Mouse (Mus musculus) small intestine, adult 2 months (tissue): ENCODE results near the gene Rassf4. TPM values are rescaled to one million over a fixed set of nuclear protein-coding genes. Genes with fewer than 3 reads are reported as not detected.

Source experiments
- H3K27ac ChIP-seq: fragments of 200-500 bp; 2 replicates; pipeline ENCODE4 v1.5.1; 2012; ENCODE audit warnings: low read depth, low read length, control low read depth, inconsistent platforms; ENCODE audit not compliant: insufficient read depth
- H3K27me3 ChIP-seq: fragments of 200-500 bp; 2 replicates; pipeline ENCODE4 v1.6.1; 2012; ENCODE audit warnings: mild to moderate bottlenecking, moderate library complexity, low read length, inconsistent platforms; ENCODE audit not compliant: control insufficient read depth, insufficient read depth
- H3K36me3 ChIP-seq: fragments of 200-500 bp; 2 replicates; pipeline ENCODE4 v1.6.1; 2012; ENCODE audit warnings: mild to moderate bottlenecking, low read length, control low read depth, inconsistent platforms; ENCODE audit not compliant: control insufficient read depth, insufficient read depth
- H3K4me1 ChIP-seq: fragments of 200-500 bp; 2 replicates; pipeline ENCODE4 v1.6.1; 2012; ENCODE audit warnings: low read length, inconsistent platforms, mixed read lengths; ENCODE audit not compliant: control insufficient read depth, insufficient read depth, insufficient read length
- H3K4me3 ChIP-seq: fragments of 200-500 bp; 2 replicates; pipeline ENCODE4 v1.5.1; 2012; ENCODE audit warnings: low read depth, mild to moderate bottlenecking, control low read depth, inconsistent platforms, low read length, moderate library complexity
- CTCF ChIP-seq: fragments of 200-500 bp; IDR thresholded peaks from 2 replicates; pipeline ENCODE4 v1.5.1; 2012; ENCODE audit warnings: low read depth, mild to moderate bottlenecking, control low read depth, inconsistent platforms, low read length, moderate library complexity, mixed read lengths; ENCODE audit not compliant: insufficient replicate concordance, insufficient read length; ENCODE audit errors: extremely low read depth
- POLR2A ChIP-seq: fragments of 200-500 bp; IDR thresholded peaks from 2 replicates; pipeline ENCODE4 v1.6.1; 2012; ENCODE audit warnings: low read depth, mild to moderate bottlenecking, control low read depth, inconsistent platforms, low read length, moderate library complexity
- WGBS: fragments of 180-500 bp; shearing (Covaris S2); methylation state at CpG from one replicate; pipeline ENCODE4 v1.1.7; 2018; 5-methylcytosine and 5-hydroxymethylcytosine counted together
- polyA plus RNA-seq: library from polyadenylated mRNA; depleted of rRNA; stranded (reverse); fragments of >200 nt; gene quantifications from 2 replicates; pipeline ENCODE4 v1.2.3, GENCODE M21; 2012

The Rassf4 gene
- polyA plus RNA-seq, 1 experiment = 4.4 TPM

DNA sequence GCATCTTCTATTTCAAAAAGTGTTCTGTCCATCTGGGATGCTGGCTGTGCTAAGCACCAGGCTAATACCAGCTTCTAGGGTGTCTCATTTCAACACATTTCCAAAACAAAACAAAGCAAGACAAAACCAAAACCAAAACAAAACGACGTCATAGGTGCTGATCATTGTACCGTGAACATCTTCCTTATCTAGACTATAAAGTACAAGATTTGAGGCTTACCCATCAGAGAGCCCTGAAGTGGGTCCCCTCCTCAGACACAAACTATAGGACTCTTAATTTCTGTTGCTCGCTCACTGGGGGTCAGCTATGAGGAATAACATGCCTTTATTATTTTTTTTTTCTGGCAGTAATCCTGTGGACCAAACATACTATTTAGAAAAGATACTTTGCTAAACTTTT lies 19.9 kb upstream of the Rassf4 start:
- WGBS = 53% methylated on average over 4 of the region's 4 CpGs
- H3K27ac ChIP-seq = no peak overlapping the region

GRCm38 (mm10) chr6:116682317-116682716 lies 8.6 kb upstream of the Rassf4 start:
- Histone ChIP-seq H3K36me3 (no peaks in the 10 kb centered on the region), H3K27ac (peak overlapping the region; percentile 13), H3K27me3 (no peaks in the 10 kb centered on the region), H3K4me1 (no peaks in the 10 kb centered on the region; the same call in none of the 2 replicates), H3K4me3 (no peak overlapping the region)
- WGBS = 23% methylated on average over 6 of the region's 6 CpGs
- TF ChIP-seq POLR2A (no peak), CTCF (no peak)

More for the DNA sequence above, 19.9 kb upstream of the Rassf4 start:
- Histone ChIP-seq H3K36me3 (no peaks in the 10 kb centered on the region), H3K27me3 (no peaks in the 10 kb centered on the region), H3K4me1 (no peaks in the 10 kb centered on the region; the same call in 1 of the 2 replicates), H3K4me3 (no peak overlapping the region)
- TF ChIP-seq POLR2A = no peak
- no peak for TF ChIP-seq CTCF

DNA sequence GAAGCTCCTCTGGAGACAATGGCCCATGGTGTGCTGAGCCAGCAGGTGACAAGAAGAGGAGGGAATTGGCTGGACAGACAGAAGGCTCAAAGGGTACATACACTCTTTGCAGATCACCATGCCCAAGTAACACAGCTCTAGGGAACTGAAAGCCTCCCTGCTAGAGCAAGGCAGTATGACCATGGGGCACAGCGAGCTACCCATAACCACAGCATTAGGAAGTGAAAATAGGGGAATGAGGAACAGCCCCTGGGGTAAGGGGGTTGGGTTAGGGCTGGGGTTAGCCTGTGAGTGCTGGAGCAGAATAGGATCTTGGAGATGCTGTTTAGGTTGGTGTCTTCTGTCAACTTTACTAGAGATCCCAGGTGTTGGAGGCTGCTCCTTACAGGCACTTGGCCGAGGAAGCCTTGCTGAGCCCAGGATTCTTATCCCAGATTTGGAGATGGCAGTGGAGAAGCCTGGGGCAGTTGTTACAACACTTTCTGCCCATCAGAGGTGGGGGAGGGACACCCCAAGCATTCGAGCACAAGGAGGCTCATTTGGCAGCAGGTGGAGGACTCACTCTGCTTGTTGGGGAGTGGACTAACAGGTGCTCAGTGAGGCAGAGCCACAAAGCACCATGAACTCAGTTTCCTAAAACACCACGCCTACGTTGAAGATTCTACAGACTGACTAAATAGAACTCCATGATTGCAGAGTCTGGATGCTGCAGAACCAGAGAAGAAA lies 6.0 kb upstream of the Rassf4 start:
- 54% methylated on average over 5 of the region's 5 CpGs for WGBS
- Histone ChIP-seq H3K27ac (0 out of 2 replicates have a peak overlapping the region, but pooled peaks have one; percentile 15), H3K27me3 (no peaks in the 10 kb centered on the region), H3K4me1 (peaks cover 10% of the 10 kb centered on the region), H3K36me3 (no peaks in the 10 kb centered on the region), H3K4me3 (no peak overlapping the region)
- no peak for TF ChIP-seq POLR2A
- no peak for TF ChIP-seq CTCF

DNA sequence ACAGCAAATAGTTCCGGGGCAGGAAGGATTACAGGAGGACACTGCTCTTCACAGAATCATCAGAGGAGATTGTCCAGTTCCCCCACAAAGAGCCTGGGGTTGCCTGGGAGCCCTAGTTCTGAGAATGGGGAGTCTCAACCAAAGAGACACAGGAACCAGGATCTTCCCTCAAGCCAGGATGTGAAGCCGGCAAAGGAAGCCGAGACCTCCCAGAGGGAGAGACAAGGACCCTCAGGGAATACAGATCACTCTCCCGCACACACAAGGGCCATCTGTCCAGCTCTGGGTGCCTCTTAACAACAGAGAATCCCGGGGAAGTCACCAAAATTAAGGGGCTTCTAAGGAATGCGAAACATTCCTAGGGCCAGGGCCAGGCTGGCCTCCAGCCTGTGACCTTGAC lies 3.6 kb upstream of the Rassf4 start:
- no peak for TF ChIP-seq CTCF
- no peak for TF ChIP-seq POLR2A
- Histone ChIP-seq H3K4me3 (no peak overlapping the region), H3K27ac (no peak overlapping the region), H3K36me3 (no peaks in the 10 kb centered on the region), H3K27me3 (no peaks in the 10 kb centered on the region), H3K4me1 (peaks cover 14% of the 10 kb centered on the region)
- WGBS = 67% methylated on average over 6 of the region's 6 CpGs

- Histone ChIP-seq H3K27ac (peak overlapping the region; percentile 58), H3K4me3 (peak overlapping the region; percentile 23; the same call in 1 of the 2 replicates), H3K4me1 (peaks cover 19% of the 10 kb centered on the region), H3K27me3 (no peaks in the 10 kb centered on the region), H3K36me3 (no peaks in the 10 kb centered on the region)
- 25% methylated on average over 10 of the region's 10 CpGs for WGBS
- TF ChIP-seq POLR2A = no peak
- no peak for TF ChIP-seq CTCF
These were observed 2.7 kb upstream of the Rassf4 start for GRCm38 (mm10) chr6:116676355-116676913.

DNA sequence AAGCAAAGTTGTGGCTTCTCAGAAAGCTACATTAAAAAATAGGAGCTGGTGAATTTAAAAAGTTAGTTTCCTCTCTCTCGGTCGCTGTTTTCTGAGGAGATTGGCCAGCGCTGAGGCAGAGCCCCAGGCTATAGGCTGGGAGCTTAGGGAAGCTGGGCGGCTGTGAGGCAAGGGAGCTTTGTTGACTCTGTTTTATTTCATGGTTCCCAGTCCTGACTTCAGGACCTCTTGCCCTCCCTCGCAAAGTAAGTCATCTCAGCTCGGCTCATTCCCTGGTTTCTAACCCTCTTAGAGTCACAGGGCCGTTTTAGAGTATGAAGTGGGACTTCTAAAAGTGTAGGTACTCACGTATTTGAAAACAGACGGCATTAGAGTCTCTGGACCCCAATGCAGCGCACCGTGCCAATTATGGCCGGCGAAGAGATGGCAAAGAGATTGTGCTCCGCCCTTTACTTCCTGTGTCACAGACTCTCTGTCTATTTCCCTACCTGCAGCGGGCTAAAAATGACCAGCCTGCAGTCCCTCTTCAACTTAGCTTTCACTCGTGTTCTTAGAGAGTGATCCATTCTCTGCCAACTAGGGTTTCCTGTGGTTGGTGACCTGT lies 633 bp upstream of the Rassf4 start:
- peak overlapping the region; percentile 70 for H3K4me3 ChIP-seq
- TF ChIP-seq CTCF (no peak), POLR2A (no peak)
- peak overlapping the region; percentile 65 for H3K27ac ChIP-seq
- H3K4me1 ChIP-seq = peaks cover 33% of the 10 kb centered on the region
- H3K27me3 ChIP-seq = no peaks in the 10 kb centered on the region
- H3K36me3 ChIP-seq = no peaks in the 10 kb centered on the region
- WGBS = 21% methylated on average over 16 of the region's 16 CpGs

DNA sequence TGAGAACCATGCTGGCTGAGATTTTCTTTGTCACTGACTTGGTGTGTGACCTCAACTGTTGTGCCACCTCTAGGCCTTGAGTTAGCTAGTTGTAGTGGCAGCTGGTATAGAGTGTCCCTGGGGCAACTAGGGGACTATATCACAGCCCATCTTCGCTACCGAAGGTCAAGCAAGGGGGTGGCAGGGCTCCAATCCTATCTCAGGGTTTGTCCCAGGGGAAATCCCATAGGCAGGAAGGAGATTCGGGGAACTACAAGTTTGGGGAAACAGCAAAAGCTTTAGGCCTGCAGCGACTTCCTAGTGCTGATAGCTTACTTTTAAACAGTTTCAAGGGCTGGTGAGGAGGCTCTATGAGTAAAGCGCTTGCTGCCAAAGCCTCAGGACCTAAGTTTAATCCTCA lies 1.4 kb downstream of the Rassf4 start:
- Histone ChIP-seq H3K4me1 (peaks cover 37% of the 10 kb centered on the region), H3K36me3 (no peaks in the 10 kb centered on the region), H3K27ac (peak overlapping the region; percentile 45), H3K27me3 (no peaks in the 10 kb centered on the region), H3K4me3 (peak overlapping the region; percentile 37)
- TF ChIP-seq POLR2A (no peak), CTCF (no peak)
- 26% methylated on average over 5 of the region's 5 CpGs for WGBS
